Comparison of ENCODE assay signal across 9 mouse cellular contexts in the genomic region with DNA sequence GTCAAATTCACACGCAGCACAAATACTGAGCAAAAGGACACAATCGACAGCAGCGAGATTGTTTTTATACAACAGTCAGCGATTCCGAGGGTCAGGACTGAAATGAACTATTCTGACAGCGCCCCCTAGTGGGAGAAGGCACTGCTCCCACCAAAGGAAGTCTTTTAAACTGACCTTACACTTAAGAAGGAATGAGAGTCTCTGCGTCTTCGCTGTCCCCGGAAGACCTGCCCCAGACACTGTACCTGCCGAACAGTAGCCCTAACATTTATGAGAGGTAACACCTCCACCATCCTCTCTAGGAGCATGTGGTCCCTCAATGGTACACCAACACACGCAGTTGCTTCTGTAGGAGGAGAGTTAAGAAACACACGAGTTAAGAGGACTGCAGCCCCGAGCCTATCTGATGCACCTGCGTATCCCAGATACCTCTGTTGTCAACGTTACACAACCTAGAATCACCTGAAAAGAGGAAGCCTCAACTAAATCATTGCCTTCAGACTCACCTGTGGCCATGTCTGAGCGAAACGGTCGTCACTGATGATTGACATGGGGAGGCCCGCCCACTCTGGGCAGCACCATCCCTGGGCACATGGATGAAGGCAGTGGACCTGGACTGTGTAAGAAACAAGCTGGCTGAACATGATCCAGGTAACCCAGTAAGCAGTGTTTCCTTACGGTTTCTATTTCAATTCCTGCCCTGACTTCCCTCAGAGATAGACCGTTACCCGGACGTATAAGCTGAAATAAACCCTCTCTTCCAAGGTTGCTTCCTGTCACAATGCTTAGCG.
DNase-seq lines count a peak whose midpoint lies in the region; ATAC-seq and TF ChIP-seq lines count a peak whose summit lies in the region.
"Had no signal": no experiment of that assay in that cellular context is flagged by ENCODE, and none has a peak within 500 bp of the region (broad histone marks: within the 10 kb centered on the region; RNA-seq: fewer than 3 reads in every experiment).

No protein-coding gene starts in this region.

- no peak overlapping the region for H3K4me3 ChIP-seq in cerebellum, adult 2 months (replicated peaks; ENCODE audit: insufficient read depth, low read depth, low read length)
- no peak overlapping the region for H3K4me3 ChIP-seq in intestine, embryonic 14.5 days (ENCODE audit: low read depth, low read length)

- H3K4me1 ChIP-seq in cerebellum, adult 2 months (ENCODE audit: control insufficient read depth, insufficient read depth, low read length): no peaks in the 10 kb centered on the region; the same call in 1 of the 2 replicates
- H3K4me1 ChIP-seq in intestine, embryonic 14.5 days (replicated peaks; ENCODE audit: control insufficient read depth, insufficient read depth, low read length): no peaks in the 10 kb centered on the region

- H3K9me3 ChIP-seq in intestine, embryonic 14.5 days (ENCODE audit: control insufficient read depth, low read length): no peaks in the 10 kb centered on the region

- no peak for TF ChIP-seq POLR2A in cerebellum, adult 2 months (IDR thresholded peaks at IDR 0.05; ENCODE audit: borderline replicate concordance, insufficient read depth, low read length)

- no peak overlapping the region for H3K9ac ChIP-seq in intestine, embryonic 14.5 days (ENCODE audit: low read length)

- H3K36me3 ChIP-seq in intestine, embryonic 14.5 days (ENCODE audit: control insufficient read depth, insufficient read depth, low read length): peaks cover 10% of the 10 kb centered on the region; the same call in 1 of the 2 replicates

- 57% methylated on average over 24 of the region's 24 CpGs for WGBS in cerebellum, adult 2 months
- 57% methylated on average over 24 of the region's 24 CpGs for WGBS in intestine, embryonic 14.5 days

- no peak overlapping the region for H3K4me2 ChIP-seq in intestine, embryonic 14.5 days (ENCODE audit: low read length)

- H3K27ac ChIP-seq in cerebellum, adult 2 months (ENCODE audit: insufficient read depth, low read length): no peak overlapping the region
- no peak overlapping the region for H3K27ac ChIP-seq in intestine, embryonic 14.5 days (ENCODE audit: low read depth)
- H3K27ac ChIP-seq: macrophage had no signal

- peak; percentile 41 for ATAC-seq in frontal cortex, adult (ENCODE audit: low TSS enrichment)
- ATAC-seq in intestine, embryonic 14.5 days (replicated peaks; ENCODE audit: low FRiP score, low TSS enrichment, low read depth): peak; percentile 58
- ATAC-seq in megakaryocyte-erythroid progenitor cell, adult 5-6 weeks (replicated peaks; ENCODE audit: low FRiP score, low TSS enrichment, poor library complexity, severe bottlenecking): peak; percentile 81

- TF ChIP-seq CTCF in cerebellum, adult 2 months (IDR thresholded peaks at IDR 0.05; ENCODE audit: borderline replicate concordance, insufficient read depth, low read depth, low read length): peak; percentile 71

- peak; percentile 39 for DNase-seq in T-cell, adult 2 months (ENCODE audit: low spot score)
- DNase-seq in cerebellum, adult 2 months: peak; percentile 65 to 71
- peak; percentile 91 for DNase-seq in intestine, embryonic 14.5 days (ENCODE audit: low spot score)
- DNase-seq in left cerebral cortex, adult 8-10 months (ENCODE audit: low spot score in 2 of 2): peak; percentile 59 to 64
- DNase-seq in right cerebral cortex, postnatal 36 days (ENCODE audit: low spot score in 2 of 2): peak; percentile 68 to 72
- peak; percentile 40 for DNase-seq in yolk sac, embryonic 10.5 days (ENCODE audit: low spot score)

- no peaks in the 10 kb centered on the region for H3K27me3 ChIP-seq in cerebellum, adult 2 months (ENCODE audit: control insufficient read depth, insufficient read depth, low read length)
- H3K27me3 ChIP-seq in intestine, embryonic 14.5 days (replicated peaks; ENCODE audit: control insufficient read depth, insufficient read depth, low read length): no peaks in the 10 kb centered on the region

Comparison
In these comparisons a context has a peak if more than half of its experiments do, and no peak if none do; other contexts are left out.
1. DNase-seq: peak in every context shown above with its lines; median percentile 91 in intestine, embryonic 14.5 days; 70 in right cerebral cortex, postnatal 36 days; 68 in cerebellum, adult 2 months; 62 in left cerebral cortex, adult 8-10 months; 40 in yolk sac, embryonic 10.5 days; 39 in T-cell, adult 2 months.